Mouse (Mus musculus) midbrain, embryonic 10.5 days (tissue): ENCODE data around the gene Gm40193. TPM values are rescaled to one million over a fixed set of nuclear protein-coding genes. Genes with fewer than 3 reads are reported as not detected.

ENCODE experiments used
- DNase-seq: peaks from one replicate; pipeline ENCODE4 v3.0.0-alpha.2; 2017; ENCODE audit warnings: low spot score
- H3K27ac ChIP-seq: fragments of 300-500 bp; sonication (generic); replicated peaks from 2 replicates; pipeline ENCODE4 v1.5.1; 2016; ENCODE audit warnings: mild to moderate bottlenecking
- H3K27me3 ChIP-seq: fragments of 300-500 bp; sonication (generic); 2 replicates; pipeline ENCODE4 v1.6.1; 2016; ENCODE audit warnings: low read depth, mild to moderate bottlenecking; ENCODE audit not compliant: poor library complexity, severe bottlenecking
- H3K36me3 ChIP-seq: fragments of 300-500 bp; sonication (generic); 2 replicates; pipeline ENCODE4 v1.6.1; 2016; ENCODE audit warnings: mild to moderate bottlenecking, moderate library complexity
- H3K4me1 ChIP-seq: fragments of 300-500 bp; sonication (generic); 2 replicates; pipeline ENCODE4 v1.6.1; 2016
- H3K4me3 ChIP-seq: fragments of 300-500 bp; sonication (generic); 2 replicates; pipeline ENCODE4 v1.5.1; 2016; ENCODE audit warnings: mild to moderate bottlenecking, moderate library complexity
- H3K9me3 ChIP-seq: fragments of 300-500 bp; sonication (generic); replicated peaks from 2 replicates; pipeline ENCODE4 v1.6.1; 2016; ENCODE audit warnings: mild to moderate bottlenecking
- WGBS: fragments of 180-500 bp; shearing (Covaris S2); methylation state at CpG from one replicate; pipeline ENCODE4 v1.1.7; 2016; 5-methylcytosine and 5-hydroxymethylcytosine counted together
- polyA plus RNA-seq: library from polyadenylated mRNA; unstranded; fragments of >200 nt; fragmentation: Nextera tagmentation; extraction: Ambion mirVana; gene quantifications from 2 replicates; pipeline ENCODE4 v1.2.1, GENCODE M21; 2016

Gm40193 gene
- polyA plus RNA-seq, 1 experiment from 2014 or later: not detected

GRCm38 (mm10) chr11:70487816-70488215, 44.9 kb downstream of the Gm40193 start:
- 57% methylated on average over 4 of the region's 4 CpGs for WGBS
- Histone ChIP-seq H3K27me3 (no peaks in the 10 kb centered on the region), H3K4me1 (no peaks in the 10 kb centered on the region), H3K36me3 (no peaks in the 10 kb centered on the region), H3K9me3 (no peaks in the 10 kb centered on the region; the same call in 1 of the 2 replicates), H3K4me3 (no peak overlapping the region), H3K27ac (no peak overlapping the region)
- DNase-seq: no peak

GRCm38 (mm10) chr11:70485498-70485897, 47.2 kb downstream of the Gm40193 start:
- WGBS: 58% methylated on average over 2 of the region's 2 CpGs
- H3K4me1 ChIP-seq: no peaks in the 10 kb centered on the region
- H3K36me3 ChIP-seq: no peaks in the 10 kb centered on the region
- H3K27me3 ChIP-seq: no peaks in the 10 kb centered on the region
- no peak overlapping the region for H3K27ac ChIP-seq
- H3K4me3 ChIP-seq: no peak overlapping the region
- DNase-seq: no peak
- H3K9me3 ChIP-seq: no peaks in the 10 kb centered on the region

Other genes starting within 250 kb of the Gm40193 start
- not detected in 2 replicates for gene Alox12e, start 210.3 kb downstream of the Gm40193 start, polyA plus RNA-seq
- gene Alox15, start 180.9 kb downstream of the Gm40193 start, polyA plus RNA-seq: 0.26 TPM in 1 of 2 replicates, not detected in the other
- gene Pelp1, start 122.9 kb downstream of the Gm40193 start, polyA plus RNA-seq: 52.2 and 53.2 TPM in 2 replicates
- 28.3 and 37.4 TPM in 2 replicates for gene Arrb2, start 100.3 kb downstream of the Gm40193 start, polyA plus RNA-seq
- 39.7 and 44.6 TPM in 2 replicates for gene Med11, start 81.0 kb downstream of the Gm40193 start, polyA plus RNA-seq
- 0.14 and 0.40 TPM in 2 replicates for gene Zmynd15, start 73.5 kb downstream of the Gm40193 start, polyA plus RNA-seq
- gene Cxcl16, start 73.0 kb downstream of the Gm40193 start, polyA plus RNA-seq: 0.46 and 0.63 TPM in 2 replicates
- 0.22 TPM in 1 of 2 replicates, not detected in the other for gene Tm4sf5, start 27.7 kb downstream of the Gm40193 start, polyA plus RNA-seq
- not detected in 2 replicates for gene Vmo1, start 18.3 kb downstream of the Gm40193 start, polyA plus RNA-seq
- gene Gltpd2, start 13.7 kb downstream of the Gm40193 start, polyA plus RNA-seq: 0.15 and 0.25 TPM in 2 replicates
- 1,085 and 1,129 TPM in 2 replicates for gene Psmb6, start 7.6 kb downstream of the Gm40193 start, polyA plus RNA-seq
- gene Pld2, start 7.1 kb upstream of the Gm40193 start, polyA plus RNA-seq: 3.5 and 4.1 TPM in 2 replicates
- gene Mink1, start 29.9 kb upstream of the Gm40193 start, polyA plus RNA-seq: 10.3 and 12.6 TPM in 2 replicates
- gene 4930544D05Rik, start 82.9 kb upstream of the Gm40193 start, polyA plus RNA-seq: not detected in 2 replicates
- not detected in 2 replicates for gene Chrne, start 86.3 kb upstream of the Gm40193 start, polyA plus RNA-seq
- gene Gp1ba, start 106.2 kb upstream of the Gm40193 start, polyA plus RNA-seq: 0.44 and 0.48 TPM in 2 replicates
- gene Rnf167, start 114.3 kb upstream of the Gm40193 start, polyA plus RNA-seq: 85.6 and 96.3 TPM in 2 replicates
- 142 and 149 TPM in 2 replicates for gene Slc25a11, start 114.5 kb upstream of the Gm40193 start, polyA plus RNA-seq
- 1,553 and 1,733 TPM in 2 replicates for gene Pfn1, start 121.7 kb upstream of the Gm40193 start, polyA plus RNA-seq
- gene Eno3, start 124.3 kb upstream of the Gm40193 start, polyA plus RNA-seq: 22.6 and 32.8 TPM in 2 replicates
- 186 TPM in 2 replicates for gene Spag7, start 136.5 kb upstream of the Gm40193 start, polyA plus RNA-seq
- 9.8 and 12.4 TPM in 2 replicates for gene Camta2, start 155.2 kb upstream of the Gm40193 start, polyA plus RNA-seq
- 1.00 and 1.3 TPM in 2 replicates for gene Inca1, start 167.2 kb upstream of the Gm40193 start, polyA plus RNA-seq
- gene Kif1c, start 167.6 kb upstream of the Gm40193 start, polyA plus RNA-seq: 1.8 and 2.0 TPM in 2 replicates
- 6.9 and 10.2 TPM in 2 replicates for gene Zfp3, start 231.3 kb upstream of the Gm40193 start, polyA plus RNA-seq